10 mouse cellular contexts compared by ENCODE assay signal in the genomic region with DNA sequence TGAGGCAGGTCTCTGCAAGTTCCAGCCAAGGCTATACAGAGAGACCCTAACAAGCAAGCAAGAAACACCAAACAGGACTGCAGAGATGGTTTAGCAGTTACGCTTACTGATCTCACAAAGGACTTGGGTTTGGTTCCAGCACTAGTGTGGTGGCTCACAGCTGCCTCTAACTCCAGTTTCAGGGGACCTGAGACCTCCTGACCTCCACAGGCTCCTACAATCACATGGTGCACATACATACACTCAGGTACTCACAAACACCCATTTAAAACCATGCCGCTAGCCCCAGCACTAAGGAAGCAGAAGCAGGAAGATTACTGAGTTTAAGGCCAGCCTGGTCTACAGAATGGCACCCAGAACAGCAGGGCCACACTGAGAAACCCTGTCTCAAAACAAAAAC. TPM values are rescaled to one million over a fixed set of nuclear protein-coding genes. Genes with fewer than 3 reads are reported as not detected.
A peak's percentile ranks its signal among the peaks of the same experiment; 100 is the strongest.
DNase-seq lines count a peak whose midpoint lies in the region; ATAC-seq and TF ChIP-seq lines count a peak whose summit lies in the region.
"Had no signal": no experiment of that assay in that cellular context is flagged by ENCODE, and none has a peak within 500 bp of the region (broad histone marks: within the 10 kb centered on the region; RNA-seq: fewer than 3 reads in every experiment).

No protein-coding gene starts in this region.

- H3K27me3 ChIP-seq in heart, embryonic 14.5 days (ENCODE audit: control insufficient read depth, insufficient read depth, low read length): no peaks in the 10 kb centered on the region
- no peaks in the 10 kb centered on the region for H3K27me3 ChIP-seq in G1E (ENCODE audit: insufficient read depth, low read length)
- no peaks in the 10 kb centered on the region for H3K27me3 ChIP-seq in hindbrain, embryonic 13.5 days
- H3K27me3 ChIP-seq in midbrain, embryonic 13.5 days: no peaks in the 10 kb centered on the region

- no peak for DNase-seq in heart, postnatal 10 days
- DNase-seq in G1E (ENCODE audit: low spot score): no peak
- no peak for DNase-seq in spleen, postnatal 36 days (ENCODE audit: low spot score in 2 of 2)
- no peak for DNase-seq in ovary, postnatal 14 days (ENCODE audit: low spot score)
- DNase-seq in kidney, postnatal 25 days: no peak

- no peaks in the 10 kb centered on the region for H3K9me3 ChIP-seq in heart, embryonic 14.5 days (ENCODE audit: control insufficient read depth, low read length)
- no peaks in the 10 kb centered on the region for H3K9me3 ChIP-seq in G1E (replicated peaks)
- H3K9me3 ChIP-seq in hindbrain, embryonic 13.5 days: no peaks in the 10 kb centered on the region
- no peaks in the 10 kb centered on the region for H3K9me3 ChIP-seq in midbrain, embryonic 13.5 days

- no peak for ATAC-seq in heart, embryonic 14.5 days (ENCODE audit: insufficient number of reproducible peaks, insufficient read depth, low FRiP score, low read depth)
- no peak for ATAC-seq in G1E (ENCODE audit: extremely low read depth, insufficient number of reproducible peaks, low FRiP score, poor library complexity, severe bottlenecking)
- ATAC-seq in hindbrain, embryonic 13.5 days (ENCODE audit: low FRiP score): no peak
- ATAC-seq in midbrain, embryonic 13.5 days: no peak

- peak overlapping the region; percentile 79 for H3K9ac ChIP-seq in heart, embryonic 14.5 days (ENCODE audit: low read length)
- H3K9ac ChIP-seq in hindbrain, embryonic 13.5 days: peak overlapping the region; percentile 72; the same call in 1 of the 2 replicates
- H3K9ac ChIP-seq in midbrain, embryonic 13.5 days (replicated peaks): 0 out of 2 replicates have a peak overlapping the region, but pooled peaks have one; percentile 73

- peak overlapping the region; percentile 74 for H3K4me2 ChIP-seq in heart, embryonic 14.5 days (ENCODE audit: low read length)
- peak overlapping the region; percentile 96 for H3K4me2 ChIP-seq in hindbrain, embryonic 13.5 days
- H3K4me2 ChIP-seq in midbrain, embryonic 13.5 days (replicated peaks): peak overlapping the region; percentile 83

- peaks cover 4 to 19% of the 10 kb centered on the region in 2 experiments; a peak in 3 of 4 replicates for H3K4me1 ChIP-seq in heart, embryonic 14.5 days (ENCODE audit: control insufficient read depth in 2 of 2, insufficient read depth in 2 of 2, low read length in 2 of 2)
- peaks cover 75% of the 10 kb centered on the region for H3K4me1 ChIP-seq in G1E (ENCODE audit: insufficient read depth, low read depth, low read length)
- peaks cover 27% of the 10 kb centered on the region for H3K4me1 ChIP-seq in hindbrain, embryonic 13.5 days (replicated peaks)
- peaks cover 19% of the 10 kb centered on the region for H3K4me1 ChIP-seq in midbrain, embryonic 13.5 days (replicated peaks)

- no peak overlapping the region for H3K27ac ChIP-seq in heart, embryonic 14.5 days (replicated peaks in 1 of 2; ENCODE audit: control insufficient read depth in 1 of 2, insufficient read depth in 1 of 2, low read depth in 2 of 2, low read length in 2 of 2)
- H3K27ac ChIP-seq in hindbrain, embryonic 13.5 days: no peak overlapping the region
- no peak overlapping the region for H3K27ac ChIP-seq in midbrain, embryonic 13.5 days

- intact Hi-C loops in heart, postnatal 10 days (cut with DNase I): loop anchor here (1.0 to 5.0 kb wide), 5 partner anchors 53 to 367 kb away; partner anchors contain the start of gene Men1

- TF ChIP-seq CTCF in G1E (IDR thresholded peaks at IDR 0.05; ENCODE audit: low read depth, low read length): no peak

- 82% methylated on average over 2 of the region's 2 CpGs for WGBS in heart, embryonic 14.5 days
- 88% methylated on average over 2 of the region's 2 CpGs for WGBS in hindbrain, embryonic 13.5 days
- 98% methylated on average over 2 of the region's 2 CpGs for WGBS in midbrain, embryonic 13.5 days

- H3K36me3 ChIP-seq in heart, embryonic 14.5 days (ENCODE audit: control insufficient read depth, insufficient read depth, low read length): peaks cover 17% of the 10 kb centered on the region; the same call in 1 of the 2 replicates
- H3K36me3 ChIP-seq in G1E (replicated peaks): peaks cover 19% of the 10 kb centered on the region
- no peaks in the 10 kb centered on the region for H3K36me3 ChIP-seq in hindbrain, embryonic 13.5 days
- H3K36me3 ChIP-seq in midbrain, embryonic 13.5 days: no peaks in the 10 kb centered on the region; the same call in 1 of the 2 replicates

- peak overlapping the region in 1 of 2 experiments; percentile 61; a peak in 1 of 4 replicates for H3K4me3 ChIP-seq in heart, embryonic 14.5 days (ENCODE audit: control insufficient read depth in 1 of 2, insufficient read depth in 1 of 2, low read depth in 1 of 2, low read length in 2 of 2)
- H3K4me3 ChIP-seq in G1E (ENCODE audit: low read depth, low read length): peak overlapping the region; percentile 80
- H3K4me3 ChIP-seq in hindbrain, embryonic 13.5 days: peak overlapping the region; percentile 52
- peak overlapping the region; percentile 58 for H3K4me3 ChIP-seq in midbrain, embryonic 13.5 days (replicated peaks)

RNA-seq across cellular contexts. Expression of gene Pola2, which starts 0.8 kb away (rescaled TPM):
- 42.7 and 45.1 TPM in 2 replicates for polyA plus RNA-seq in heart, embryonic 14.5 days (2014; fragmentation: Nextera tagmentation; extraction: Ambion mirVana)
- 10 to 100 TPM; 21.1 TPM for total RNA-seq in heart, postnatal 10 days (2021)
- 139 and 147 TPM in 2 replicates for total RNA-seq in G1E (2014; fragmentation: Nextera tagmentation)
- total RNA-seq in G1E (2017): 86.0 and 93.4 TPM in 2 replicates
- 51.6 and 55.0 TPM in 2 replicates for polyA plus RNA-seq in G1E (2012)
- 22.6 and 24.2 TPM in 2 replicates for polyA plus RNA-seq in hindbrain, embryonic 13.5 days (2015; fragmentation: Nextera tagmentation; extraction: Ambion mirVana)
- 31.6 and 32.1 TPM in 2 replicates for polyA plus RNA-seq in midbrain, embryonic 13.5 days (2015; fragmentation: Nextera tagmentation; extraction: Ambion mirVana)

RNA-seq across cellular contexts. Expression of gene Slc22a20, which starts 21.1 kb away (rescaled TPM):
- not detected in 2 replicates for polyA plus RNA-seq in heart, embryonic 14.5 days (2014; fragmentation: Nextera tagmentation; extraction: Ambion mirVana)
- total RNA-seq in heart, postnatal 10 days (2021): not detected
- not detected in 2 replicates for total RNA-seq in G1E (2014; fragmentation: Nextera tagmentation)
- total RNA-seq in G1E (2017): not detected in 2 replicates
- polyA plus RNA-seq in G1E (2012): not detected in 2 replicates
- not detected in 2 replicates for polyA plus RNA-seq in hindbrain, embryonic 13.5 days (2015; fragmentation: Nextera tagmentation; extraction: Ambion mirVana)
- not detected in 2 replicates for polyA plus RNA-seq in midbrain, embryonic 13.5 days (2015; fragmentation: Nextera tagmentation; extraction: Ambion mirVana)
- total RNA-seq: layer of hippocampus, adult 18-20 months had no signal
- polyA plus RNA-seq: spleen, adult 2 months had no signal

RNA-seq across cellular contexts. Expression of gene Cdc42ep2, which starts 40.2 kb away (rescaled TPM):
- polyA plus RNA-seq in heart, embryonic 14.5 days (2014; fragmentation: Nextera tagmentation; extraction: Ambion mirVana): 9.1 and 9.7 TPM in 2 replicates
- 10 to 100 TPM; 14.0 to 16.0 TPM for total RNA-seq in heart, postnatal 10 days (2021)
- total RNA-seq in G1E (2014; fragmentation: Nextera tagmentation): 1.8 and 2.1 TPM in 2 replicates
- 2.2 and 3.6 TPM in 2 replicates for total RNA-seq in G1E (2017)
- 0.66 and 0.76 TPM in 2 replicates for polyA plus RNA-seq in G1E (2012)
- polyA plus RNA-seq in hindbrain, embryonic 13.5 days (2015; fragmentation: Nextera tagmentation; extraction: Ambion mirVana): 11.5 and 12.4 TPM in 2 replicates
- 7.5 and 7.8 TPM in 2 replicates for polyA plus RNA-seq in midbrain, embryonic 13.5 days (2015; fragmentation: Nextera tagmentation; extraction: Ambion mirVana)

RNA-seq across cellular contexts. Expression of gene Capn1, which starts 50.9 kb away (rescaled TPM):
- polyA plus RNA-seq in heart, embryonic 14.5 days (2014; fragmentation: Nextera tagmentation; extraction: Ambion mirVana): 6.5 and 7.3 TPM in 2 replicates
- total RNA-seq in heart, postnatal 10 days (2021): 10 to 100 TPM; 32.6 to 37.8 TPM
- 38.5 and 40.9 TPM in 2 replicates for total RNA-seq in G1E (2014; fragmentation: Nextera tagmentation)
- 55.5 and 56.5 TPM in 2 replicates for total RNA-seq in G1E (2017)
- 140 and 168 TPM in 2 replicates for polyA plus RNA-seq in G1E (2012)
- polyA plus RNA-seq in hindbrain, embryonic 13.5 days (2015; fragmentation: Nextera tagmentation; extraction: Ambion mirVana): 3.3 and 4.7 TPM in 2 replicates
- polyA plus RNA-seq in midbrain, embryonic 13.5 days (2015; fragmentation: Nextera tagmentation; extraction: Ambion mirVana): 1.9 and 2.3 TPM in 2 replicates

RNA-seq across cellular contexts. Expression of gene Dpf2, which starts 52.0 kb away (rescaled TPM):
- 85.8 and 86.9 TPM in 2 replicates for polyA plus RNA-seq in heart, embryonic 14.5 days (2014; fragmentation: Nextera tagmentation; extraction: Ambion mirVana)
- 100 to 1,000 TPM; 100 to 101 TPM for total RNA-seq in heart, postnatal 10 days (2021)
- total RNA-seq in G1E (2014; fragmentation: Nextera tagmentation) (126 and 142 TPM in 2 replicates), G1E (2017) (152 and 196 TPM in 2 replicates)
- polyA plus RNA-seq in G1E (2012): 42.1 and 68.8 TPM in 2 replicates
- 128 and 137 TPM in 2 replicates for polyA plus RNA-seq in hindbrain, embryonic 13.5 days (2015; fragmentation: Nextera tagmentation; extraction: Ambion mirVana)
- 157 and 158 TPM in 2 replicates for polyA plus RNA-seq in midbrain, embryonic 13.5 days (2015; fragmentation: Nextera tagmentation; extraction: Ambion mirVana)
